In genomic region chr4:119932549-119933257, GRCm38 (mm10) we compare ENCODE assay signal across 8 mouse cellular contexts.
A peak's percentile ranks its signal among the peaks of the same experiment; 100 is the strongest.
DNase-seq lines count a peak whose midpoint lies in the region; ATAC-seq lines count a peak whose summit lies in the region.

No protein-coding gene starts in this region.

- no peak for DNase-seq in kidney, postnatal 36 days
- peak; percentile 58 to 64 for DNase-seq in adrenal gland, postnatal 36 days
- no peak for DNase-seq in liver

- no peak overlapping the region for H3K27ac ChIP-seq in kidney, embryonic 15.5 days
- peak overlapping the region; percentile 55 for H3K27ac ChIP-seq in hindbrain, embryonic 13.5 days
- peak overlapping the region; percentile 71 for H3K27ac ChIP-seq in neural tube, embryonic 14.5 days (ENCODE audit: low read depth, low read length)

- H3K36me3 ChIP-seq in kidney, embryonic 15.5 days, result no peaks in the 10 kb centered on the region
- H3K36me3 ChIP-seq in hindbrain, embryonic 13.5 days, result no peaks in the 10 kb centered on the region
- H3K36me3 ChIP-seq in neural tube, embryonic 14.5 days (ENCODE audit: control insufficient read depth, insufficient read depth, low read length), result no peaks in the 10 kb centered on the region

- no peaks in the 10 kb centered on the region for H3K9me3 ChIP-seq in kidney, embryonic 15.5 days (replicated peaks)
- H3K9me3 ChIP-seq in hindbrain, embryonic 13.5 days, result no peaks in the 10 kb centered on the region
- H3K9me3 ChIP-seq in neural tube, embryonic 14.5 days (ENCODE audit: control insufficient read depth, low read length), result no peaks in the 10 kb centered on the region

- H3K27me3 ChIP-seq in kidney, embryonic 15.5 days, result no peaks in the 10 kb centered on the region
- H3K27me3 ChIP-seq in hindbrain, embryonic 13.5 days, result no peaks in the 10 kb centered on the region
- H3K27me3 ChIP-seq in neural tube, embryonic 14.5 days (ENCODE audit: control insufficient read depth, insufficient read depth, low read length), result no peaks in the 10 kb centered on the region

- no peak overlapping the region for H3K4me3 ChIP-seq in kidney, embryonic 15.5 days (replicated peaks)
- H3K4me3 ChIP-seq in hindbrain, embryonic 13.5 days, result no peak overlapping the region
- H3K4me3 ChIP-seq in neural tube, embryonic 14.5 days (ENCODE audit: low read depth, low read length), result no peak overlapping the region

- peaks cover 14% of the 10 kb centered on the region for H3K4me1 ChIP-seq in kidney, embryonic 15.5 days
- H3K4me1 ChIP-seq in hindbrain, embryonic 13.5 days (replicated peaks), result peaks cover 32% of the 10 kb centered on the region
- H3K4me1 ChIP-seq in neural tube, embryonic 14.5 days (ENCODE audit: control insufficient read depth, insufficient read depth, low read length), result peaks cover 19% of the 10 kb centered on the region

- ATAC-seq in kidney, embryonic 15.5 days (replicated peaks; ENCODE audit: low FRiP score), result peak; percentile 75
- ATAC-seq in hindbrain, embryonic 13.5 days (ENCODE audit: low FRiP score), result peak; percentile 60; the same call in 1 of the 2 replicates
- peak; percentile 88 for ATAC-seq in neural tube, embryonic 14.5 days (ENCODE audit: low read depth)
- ATAC-seq in erythroblast, adult 5-6 weeks (replicated peaks; ENCODE audit: low FRiP score, poor library complexity, severe bottlenecking), result no peak
- ATAC-seq in inflammation-experienced regulatory T-cells, adult 6 months, result no peak

- no peak overlapping the region for H3K4me2 ChIP-seq in kidney, embryonic 15.5 days
- H3K4me2 ChIP-seq in hindbrain, embryonic 13.5 days, result no peak overlapping the region
- H3K4me2 ChIP-seq in neural tube, embryonic 14.5 days (ENCODE audit: low read depth, low read length), result no peak overlapping the region

- no peak overlapping the region for H3K9ac ChIP-seq in kidney, embryonic 15.5 days
- H3K9ac ChIP-seq in hindbrain, embryonic 13.5 days, result no peak overlapping the region
- H3K9ac ChIP-seq in neural tube, embryonic 14.5 days (replicated peaks; ENCODE audit: low read depth, low read length), result 0 out of 2 replicates have a peak overlapping the region, but pooled peaks have one; percentile 25

- 20% methylated on average over 13 of the region's 13 CpGs for WGBS in kidney, embryonic 15.5 days
- WGBS in hindbrain, embryonic 13.5 days, result 33% methylated on average over 13 of the region's 13 CpGs
- WGBS in neural tube, embryonic 14.5 days, result 7% methylated on average over 13 of the region's 13 CpGs

Comparison
In these comparisons a context has a peak if more than half of its experiments do, and no peak if none do; other contexts are left out.
1. ATAC-seq: peak in kidney, embryonic 15.5 days (single experiment), hindbrain, embryonic 13.5 days (single experiment) and neural tube, embryonic 14.5 days (single experiment); none in erythroblast, adult 5-6 weeks (single experiment) and inflammation-experienced regulatory T-cells, adult 6 months (single experiment).
2. DNase-seq: peak in adrenal gland, postnatal 36 days (2 of 2); none in kidney, postnatal 36 days (0 of 2) and liver (single experiment).